Mouse (Mus musculus) embryo, embryonic 10 days (tissue): ENCODE measurements around the gene Tbc1d2.

ENCODE experiments used
- DNase-seq: peaks from one replicate; pipeline ENCODE4 v3.0.0-alpha.2; 2015; ENCODE audit warnings: low spot score

The Tbc1d2 gene

DNA sequence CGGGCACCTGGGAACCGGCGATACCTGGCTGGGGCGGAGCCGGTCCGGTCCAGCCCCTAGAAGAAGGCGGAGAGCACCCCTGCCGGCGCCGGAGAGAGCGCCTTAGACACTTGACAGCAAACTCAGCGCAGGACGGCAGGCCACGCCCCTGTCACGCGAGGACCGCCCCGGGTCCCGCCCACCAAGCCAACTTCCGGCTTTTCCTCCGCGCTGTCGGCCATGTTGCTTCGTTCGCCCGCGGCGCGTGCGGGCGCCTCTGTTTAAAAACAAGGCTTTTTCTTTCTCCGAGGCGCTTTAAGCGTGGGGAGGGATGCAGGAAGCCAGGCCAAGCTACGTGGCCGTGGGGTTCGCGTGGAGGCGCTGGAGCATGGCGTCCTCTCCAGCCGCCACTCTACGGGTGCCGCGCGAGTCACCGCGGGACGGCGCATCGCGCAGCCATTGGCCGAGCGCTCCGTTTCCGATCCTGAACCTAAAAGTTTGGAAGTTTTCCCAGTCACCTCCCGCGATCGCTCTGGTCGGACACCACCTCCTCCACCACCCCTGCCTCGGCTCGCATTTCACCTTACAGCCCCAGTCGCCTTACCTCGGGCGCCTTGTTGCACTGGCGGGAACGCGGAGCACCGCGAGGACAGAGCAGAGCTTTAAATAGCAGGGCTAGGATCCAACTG is at the start of gene Tbc1d2:
Gene Tbc1d2 (minus strand): TSS at position 124 of the 668 bp plus-strand sequence.
- peak; percentile 95 for DNase-seq

DNA sequence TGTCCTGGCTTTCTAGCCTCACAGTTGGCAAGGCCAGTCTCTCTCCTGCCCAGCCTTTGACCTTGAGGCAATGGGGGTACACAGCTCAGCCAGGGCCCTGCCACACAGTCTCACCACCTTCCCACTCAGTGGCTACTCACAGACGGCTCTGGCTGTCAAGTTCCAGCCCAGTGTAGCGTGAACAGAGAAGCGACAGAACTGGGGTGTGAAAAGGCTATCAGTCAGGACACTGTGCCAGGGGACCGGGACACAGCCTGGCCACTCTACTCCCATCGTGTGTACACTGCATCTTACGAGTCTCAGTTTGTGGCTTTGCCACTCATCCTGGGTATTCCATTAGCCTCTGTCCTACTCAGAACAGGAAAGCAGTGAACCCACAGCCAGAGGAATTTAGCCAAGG is 46.5 kb upstream of the Tbc1d2 start:
- DNase-seq = no peak

- DNase-seq = no peak
These were observed 40.6 kb upstream of the Tbc1d2 start for GRCm38 (mm10) chr4:46690565-46690964.

GRCm38 (mm10) chr4:46690023-46690420 is 40.0 kb upstream of the Tbc1d2 start:
- DNase-seq = no peak

DNA sequence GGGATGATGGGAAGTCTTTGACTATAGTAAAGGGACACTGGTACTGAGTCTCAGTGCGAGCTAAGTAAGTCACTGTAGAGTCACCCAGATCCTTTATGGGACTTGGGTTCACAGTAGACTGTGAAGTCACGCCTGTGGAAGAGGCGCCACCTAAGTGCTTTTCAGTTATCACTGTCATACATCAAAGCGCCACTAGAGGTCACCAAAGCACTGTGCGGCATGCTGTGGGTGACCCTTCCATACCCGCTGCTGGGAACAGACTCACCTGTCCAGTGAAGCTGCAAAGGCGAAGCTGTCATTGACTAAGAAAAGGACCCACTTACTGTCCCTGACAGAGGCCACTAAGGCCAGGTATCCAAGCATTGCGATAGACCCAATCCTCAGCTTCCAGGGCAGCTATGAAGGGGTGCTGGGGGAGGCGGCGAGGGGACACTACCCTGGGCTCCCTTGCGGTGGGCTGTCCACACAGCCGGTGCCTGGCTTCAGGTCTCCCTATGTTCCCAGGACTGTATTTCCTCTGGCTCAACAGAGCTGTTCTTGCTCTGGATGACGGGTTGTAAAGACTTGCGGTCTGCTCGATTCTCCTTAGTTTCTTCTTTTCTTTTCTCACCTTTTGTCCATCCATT is 39.5 kb upstream of the Tbc1d2 start:
- peak; percentile 86 for DNase-seq

DNA sequence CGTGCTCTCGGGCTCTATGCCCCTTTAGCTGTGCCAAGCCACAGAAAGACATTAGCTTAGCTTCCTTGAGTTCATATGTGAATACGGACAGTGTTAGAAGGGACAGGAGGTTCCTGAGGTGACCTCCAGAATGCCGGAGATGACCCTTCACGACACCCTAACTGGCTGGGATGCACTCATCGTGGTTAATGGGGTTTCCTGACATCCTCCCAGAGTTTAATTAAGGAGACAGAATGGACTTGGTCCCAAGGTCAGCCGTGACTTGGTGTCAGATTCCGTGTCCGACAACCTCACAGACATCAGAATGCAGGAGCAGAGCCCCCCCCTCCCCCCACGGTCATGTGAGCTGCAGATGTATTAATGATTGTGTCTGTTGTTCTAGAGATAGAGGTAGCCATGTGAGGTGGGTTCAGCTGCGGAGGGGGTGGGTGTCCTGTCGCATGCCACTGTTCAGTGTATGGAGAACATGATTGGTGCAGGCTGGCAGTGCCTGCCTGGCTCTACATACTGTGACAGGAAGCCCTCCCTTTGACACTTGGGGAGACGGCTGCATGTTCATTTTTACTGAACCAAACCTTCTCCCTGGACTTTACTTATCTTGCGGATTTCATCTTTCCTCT is 38.3 kb upstream of the Tbc1d2 start:
- DNase-seq = no peak

DNA sequence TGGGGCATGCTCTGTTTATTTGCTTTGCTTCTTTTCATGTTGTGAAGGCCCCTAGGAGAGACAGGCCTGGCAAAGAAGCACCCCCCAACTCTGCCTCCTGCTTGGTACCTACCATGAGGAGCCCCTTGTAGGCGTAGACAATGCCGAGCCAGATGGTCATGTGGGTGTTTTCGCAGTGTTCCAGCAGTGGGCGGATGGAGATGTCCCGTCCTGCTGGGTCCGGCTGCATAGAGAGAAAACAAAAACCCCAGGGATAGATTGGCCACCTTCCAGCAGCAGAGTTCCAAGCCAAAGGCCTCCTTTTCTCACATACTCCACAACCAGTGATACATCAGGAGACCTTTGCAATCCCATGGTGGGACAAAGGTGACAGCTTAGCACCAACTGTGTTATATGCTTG is 34.2 kb upstream of the Tbc1d2 start:
- DNase-seq = no peak

GRCm38 (mm10) chr4:46676646-46677045 is 26.6 kb upstream of the Tbc1d2 start:
- DNase-seq = no peak

DNA sequence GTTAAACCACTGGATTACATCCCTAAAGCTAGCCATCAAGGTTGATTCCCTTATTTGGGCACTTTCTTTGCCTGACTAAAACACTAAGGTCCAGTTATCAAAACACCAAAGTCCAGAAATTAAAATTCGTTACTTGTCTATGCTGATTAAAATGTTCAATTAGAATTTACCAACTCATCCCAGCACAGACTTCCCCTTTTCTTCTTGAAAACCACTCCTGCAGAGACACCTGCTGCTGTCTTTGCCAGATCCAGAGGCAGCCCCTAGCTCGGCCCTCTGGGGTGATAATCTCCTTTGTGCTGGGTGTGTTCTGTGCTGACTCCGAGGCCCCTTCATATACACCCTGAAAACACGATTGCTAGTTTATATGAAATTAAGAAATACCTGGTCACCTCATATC is 26.0 kb upstream of the Tbc1d2 start:
- DNase-seq = no peak

DNA sequence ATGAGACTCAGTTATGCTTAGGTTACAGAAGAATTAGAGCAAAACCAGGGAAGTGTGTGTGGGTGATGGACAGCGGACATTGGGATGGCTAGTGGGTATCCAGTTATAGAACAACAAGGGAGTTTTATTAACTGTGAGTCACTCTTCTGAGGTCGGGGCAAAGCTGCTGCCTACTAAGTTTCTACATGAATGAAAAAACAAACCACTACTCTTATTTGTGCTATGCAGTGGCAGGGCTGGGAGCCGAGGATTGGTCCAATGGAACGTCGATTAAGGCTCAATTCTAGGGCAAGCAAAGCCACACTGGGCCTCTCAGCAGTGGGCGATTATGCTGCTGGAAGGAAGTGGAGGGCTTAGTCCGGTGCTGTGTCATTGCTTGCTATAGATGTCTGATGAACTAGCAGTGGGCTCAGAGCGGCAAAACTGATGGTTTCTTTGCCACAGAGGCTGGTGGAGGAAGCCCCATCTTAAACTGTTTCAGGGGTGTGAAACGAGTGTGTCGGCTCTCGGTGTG is 25.3 kb upstream of the Tbc1d2 start:
- DNase-seq = no peak

DNA sequence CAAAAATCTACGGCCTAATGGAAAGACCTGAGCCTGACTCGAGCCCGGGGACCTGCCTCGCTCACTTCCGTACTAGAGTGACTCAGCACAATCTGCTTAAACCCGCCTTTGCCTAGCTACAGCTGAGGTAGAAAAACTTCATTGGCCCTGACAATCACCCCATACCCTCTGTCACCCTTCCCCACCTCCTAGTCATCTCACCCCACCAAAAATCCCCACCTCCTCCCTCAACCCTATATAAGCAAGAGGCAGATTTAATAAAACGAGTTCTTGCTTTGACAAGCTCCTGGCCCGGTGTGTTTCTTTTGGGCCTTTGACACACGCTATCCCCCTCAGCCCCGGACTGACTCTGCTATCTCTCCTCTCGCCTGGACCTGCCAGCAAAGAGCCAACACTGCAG is 18.6 kb upstream of the Tbc1d2 start:
- DNase-seq = peak; percentile 14

DNA sequence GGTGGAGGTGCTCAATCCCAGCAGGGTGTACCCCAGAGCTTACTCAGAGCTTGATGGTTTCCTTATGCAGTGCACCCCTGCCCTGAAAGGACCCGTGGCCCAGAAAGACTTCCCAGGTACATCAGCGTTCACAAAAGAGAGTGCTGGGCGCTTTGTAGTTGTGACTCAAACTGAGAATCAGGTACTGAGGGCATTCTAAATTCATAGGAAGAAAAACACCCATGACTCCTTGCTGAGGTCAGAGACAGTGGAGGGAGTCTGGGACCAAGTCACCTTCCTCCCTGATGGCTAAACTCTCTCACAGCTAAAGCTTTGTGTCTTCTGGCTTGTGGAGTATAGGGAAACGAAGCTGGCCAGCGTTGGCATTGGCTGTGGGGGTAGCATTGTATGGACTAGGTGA is 16.4 kb upstream of the Tbc1d2 start:
- no peak for DNase-seq

DNA sequence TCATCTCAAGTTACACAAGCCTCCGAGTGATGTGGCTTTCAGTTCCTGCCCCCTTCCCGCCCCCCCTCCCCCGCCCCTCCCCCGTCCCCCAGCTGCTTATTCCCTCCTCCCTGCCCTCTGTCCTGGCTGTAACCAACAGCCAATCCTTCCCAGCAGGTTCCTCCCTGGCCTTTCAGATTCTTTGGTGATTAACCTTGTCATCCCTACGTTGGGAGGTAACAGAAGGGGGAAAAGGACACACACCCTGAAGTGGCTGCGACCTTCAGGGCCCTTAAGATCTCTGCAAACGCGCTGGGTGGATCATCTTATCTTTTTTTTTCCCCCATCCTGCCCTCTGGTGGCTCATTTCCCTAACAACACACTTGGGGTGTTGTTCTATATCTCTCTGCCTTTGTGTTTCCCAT is 15.4 kb upstream of the Tbc1d2 start:
- peak; percentile 67 for DNase-seq

- DNase-seq = peak; percentile 90
These were observed 14.4 kb upstream of the Tbc1d2 start for GRCm38 (mm10) chr4:46664123-46665009.

- DNase-seq = no peak
These were observed 11.4 kb upstream of the Tbc1d2 start for GRCm38 (mm10) chr4:46661433-46661832.

DNA sequence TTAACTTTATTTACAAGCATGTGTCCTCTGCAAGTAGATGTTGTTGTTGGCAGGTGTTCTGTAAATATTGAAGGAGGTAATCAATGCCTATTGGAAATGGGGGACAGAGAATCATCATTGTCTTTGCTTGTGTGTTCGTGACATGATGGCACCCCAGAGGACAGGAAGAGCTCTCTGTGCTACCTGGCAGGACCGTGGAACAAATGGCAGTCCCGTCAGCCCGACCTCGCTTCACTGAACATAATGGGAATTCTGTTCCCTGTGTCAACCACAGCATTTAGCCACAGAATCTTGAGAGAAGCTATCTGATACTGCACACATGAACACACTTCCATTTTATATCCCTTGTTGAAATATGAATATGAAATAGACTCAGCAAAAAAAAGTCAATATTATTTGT is 8.9 kb upstream of the Tbc1d2 start:
- no peak for DNase-seq

DNA sequence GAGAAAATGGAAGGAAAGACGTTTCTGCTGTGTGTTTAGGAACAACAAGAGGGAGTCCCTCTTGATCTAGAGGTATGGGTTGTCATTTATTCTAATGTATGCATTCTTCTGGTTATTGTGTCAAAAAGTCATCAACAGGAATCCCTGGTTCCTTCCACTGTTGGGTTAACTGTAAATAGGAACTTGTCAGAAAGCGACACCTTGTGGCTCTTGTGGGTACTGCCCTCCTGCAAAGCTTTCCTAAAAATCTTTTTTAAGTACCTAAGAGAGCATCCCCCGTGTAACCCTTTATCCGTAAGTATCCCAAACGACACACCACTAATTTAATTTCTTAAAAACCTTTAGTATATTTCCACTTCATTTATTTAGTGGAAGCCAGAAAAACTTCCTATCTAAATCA is 7.1 kb upstream of the Tbc1d2 start:
- DNase-seq = peak; percentile 78

GRCm38 (mm10) chr4:46655956-46656355 is 5.9 kb upstream of the Tbc1d2 start:
- DNase-seq = no peak

DNA sequence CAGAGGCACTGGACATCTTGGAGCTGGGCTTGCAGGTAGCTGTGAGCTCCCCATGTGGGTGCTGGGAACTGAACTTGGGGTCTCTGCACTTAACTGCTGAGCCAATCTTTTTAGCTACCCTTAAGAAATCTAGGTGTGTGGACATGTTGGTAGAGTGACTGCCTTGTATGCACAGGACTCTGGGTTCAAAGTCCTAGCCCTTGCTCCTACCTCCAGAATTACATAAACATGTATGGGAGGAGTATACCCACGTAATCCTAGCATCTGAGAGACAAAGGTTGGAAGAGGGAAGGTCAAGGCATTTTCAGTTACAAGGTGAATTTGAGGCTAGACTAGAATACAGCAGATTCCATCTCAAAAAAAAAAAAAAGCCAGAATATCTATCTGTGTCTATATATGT is 5.3 kb upstream of the Tbc1d2 start:
- DNase-seq = no peak

DNA sequence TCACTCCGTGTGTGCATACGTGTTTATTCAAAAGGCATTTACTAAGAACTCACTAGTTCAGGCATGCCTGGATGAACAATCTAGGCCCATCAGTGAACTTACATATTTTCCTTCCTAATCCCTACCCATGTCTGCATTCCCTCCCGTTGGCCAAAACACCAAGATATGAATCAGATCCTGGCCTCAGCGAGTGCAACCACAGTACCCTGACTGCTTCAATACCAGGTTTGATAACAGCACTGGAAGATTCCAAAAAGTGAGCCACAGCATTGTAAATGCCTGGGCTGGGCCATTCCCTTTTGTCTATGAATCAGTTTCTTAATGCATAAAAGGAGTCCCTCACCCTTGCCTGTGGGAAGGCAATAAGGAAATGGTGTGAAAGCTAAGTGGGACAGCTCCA is 848 bp downstream of the Tbc1d2 start:
- no peak for DNase-seq

GRCm38 (mm10) chr4:46643676-46644112 is 6.3 kb downstream of the Tbc1d2 start:
- DNase-seq = no peak
